Mouse (Mus musculus): ENCODE measurements around the gene Tulp4.

- TF ChIP-seq CTCF (IDR thresholded peaks at IDR 0.05; ENCODE audit: insufficient read depth, low read length) (no peak), POLR2A (IDR thresholded peaks at IDR 0.05; ENCODE audit: borderline replicate concordance, extremely low read depth, low read depth, low read length) (no peak)
Measured at GRCm38 (mm10) chr17:6118861-6119260, 12.6 kb downstream of the Tulp4 start.

Data from lung, adult 2 months (tissue).